Mouse (Mus musculus): ENCODE data around the gene Pknox2.

DNA sequence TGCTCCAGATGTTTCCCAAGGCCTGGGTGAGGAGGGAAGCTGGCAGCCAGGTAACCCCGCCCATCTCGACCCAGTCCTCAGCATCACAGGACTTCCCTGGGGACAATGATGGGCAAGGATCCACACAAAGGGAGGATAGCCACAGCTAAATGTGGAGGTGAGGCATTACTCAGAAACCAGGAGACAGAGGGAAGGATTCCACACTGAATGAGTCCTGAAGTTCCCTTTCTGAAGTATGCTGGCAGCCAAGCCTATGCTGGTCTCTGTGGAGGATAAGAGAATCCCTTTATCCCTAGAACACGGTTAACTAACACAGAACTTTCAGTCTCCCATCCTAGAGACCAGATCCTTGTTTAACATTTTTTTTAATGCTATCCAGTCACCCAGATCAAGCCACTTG lies 40.8 kb upstream of the Pknox2 start:
- TF ChIP-seq CTCF (conservative IDR thresholded peaks at IDR 0.05; ENCODE audit: low read length) (no peak), NANOG (IDR thresholded peaks at IDR 0.05; ENCODE audit: borderline replicate concordance, low read length) (no peak)

All from E14TG2a.4 (cell line).